Mouse (Mus musculus) layer of hippocampus, postnatal 36 days (tissue): ENCODE data around the gene Tmprss11g. TPM values are rescaled to one million over a fixed set of nuclear protein-coding genes. Genes with fewer than 3 reads are reported as not detected.

Source experiments
- DNase-seq, 2 experiments: peaks; one replicate each; pipeline ENCODE4 v3.0.0; 2022
- total RNA-seq, 2 experiments: library from RNA; stranded (reverse); gene quantifications; 2 replicates each; pipeline ENCODE4 v1.2.3; 2021

The Tmprss11g gene
- total RNA-seq = not detected

- DNase-seq = no peak
These were observed at the start of gene Tmprss11g for GRCm38 (mm10) chr5:86518500-86518899. Tmprss11g (minus strand) TSS chr5:86518600.

- DNase-seq = no peak
These were observed 28.3 kb upstream of the Tmprss11g start for GRCm38 (mm10) chr5:86546693-86547092.

GRCm38 (mm10) chr5:86540601-86541000, 22.2 kb upstream of the Tmprss11g start:
- no peak for DNase-seq

GRCm38 (mm10) chr5:86528725-86529124, 10.3 kb upstream of the Tmprss11g start:
- DNase-seq = peak in 1 of 2 experiments; percentile 4

GRCm38 (mm10) chr5:86511538-86511937, 6.9 kb downstream of the Tmprss11g start:
- DNase-seq = no peak

- no peak for DNase-seq
These were observed 24.9 kb downstream of the Tmprss11g start for GRCm38 (mm10) chr5:86493453-86493852.

- DNase-seq = no peak
These were observed 35.8 kb downstream of the Tmprss11g start for GRCm38 (mm10) chr5:86482562-86482961.

GRCm38 (mm10) chr5:86482031-86482430, 36.4 kb downstream of the Tmprss11g start:
- DNase-seq = no peak

- DNase-seq = no peak
These were observed 44.5 kb downstream of the Tmprss11g start for GRCm38 (mm10) chr5:86473859-86474258.

GRCm38 (mm10) chr5:86468890-86469289, 49.5 kb downstream of the Tmprss11g start, which contains the start of gene Tmprss11a:
Tmprss11a (minus strand) TSS chr5:86468990.
- DNase-seq = no peak

GRCm38 (mm10) chr5:86439306-86439705, 79.1 kb downstream of the Tmprss11g start:
- no peak for DNase-seq

- DNase-seq = no peak
These were observed 79.9 kb downstream of the Tmprss11g start for GRCm38 (mm10) chr5:86438548-86438947.

Other genes with a start within 250 kb of the Tmprss11g start
- gene Tmprss11c, start 229.3 kb downstream of the Tmprss11g start, total RNA-seq = not detected
- gene Tmprss11d, start 145.2 kb downstream of the Tmprss11g start, total RNA-seq = not detected
- under 1 TPM in 1 of 2 experiments, not detected in 1; 0.13 TPM for gene Tmprss11a, start 49.6 kb downstream of the Tmprss11g start, total RNA-seq
- not detected for gene Tmprss11f, start 113.8 kb upstream of the Tmprss11g start, total RNA-seq
- gene Tmprss11b, start 157.8 kb upstream of the Tmprss11g start, total RNA-seq = not detected
- gene Tmprss11e, start 227.2 kb upstream of the Tmprss11g start, total RNA-seq = not detected